Mouse (Mus musculus) intestine, postnatal 0 days (tissue): Measurements from ENCODE around the gene Sult1a1. TPM values are rescaled to one million over a fixed set of nuclear protein-coding genes. Genes with fewer than 3 reads are reported as not detected.
A peak's percentile ranks its signal among the peaks of the same experiment; 100 is the strongest.
"Not testable (repeated sequence)": the region's sequence is repeated elsewhere in the genome, so short reads cannot be mapped to it uniquely, and the experiment has no call there.

Experiments
- ATAC-seq: fragments of 200-750 bp; cut with Nextera tagmentation; 2 replicates; pipeline ENCODE4 v1.8.0; 2017; ENCODE audit warnings: mild to moderate bottlenecking, moderate TSS enrichment, moderate library complexity
- H3K27ac ChIP-seq: fragments of 300-500 bp; sonication (generic); 2 replicates; pipeline ENCODE4 v1.5.1; 2014; ENCODE audit warnings: mild to moderate bottlenecking, low read depth, low read length, moderate library complexity
- H3K27me3 ChIP-seq: fragments of 300-500 bp; sonication (generic); replicated peaks from 2 replicates; pipeline ENCODE4 v1.6.1; 2014; ENCODE audit warnings: low read length, mixed read lengths; ENCODE audit not compliant: control insufficient read depth, insufficient read depth
- H3K36me3 ChIP-seq: fragments of 300-500 bp; sonication (generic); 2 replicates; pipeline ENCODE4 v1.6.1; 2014; ENCODE audit warnings: mild to moderate bottlenecking, moderate library complexity; ENCODE audit not compliant: control insufficient read depth, insufficient read depth
- H3K4me1 ChIP-seq: fragments of 300-500 bp; sonication (generic); replicated peaks from 2 replicates; pipeline ENCODE4 v1.6.1; 2014; ENCODE audit warnings: antibody characterized with exemption, low read length, mixed read lengths; ENCODE audit not compliant: control insufficient read depth, insufficient read depth
- H3K4me2 ChIP-seq: fragments of 300-500 bp; sonication (generic); replicated peaks from 2 replicates; pipeline ENCODE4 v1.6.1; 2014; ENCODE audit warnings: low read depth, mild to moderate bottlenecking, moderate library complexity
- H3K4me3 ChIP-seq: fragments of 300-500 bp; sonication (generic); 2 replicates; pipeline ENCODE4 v1.5.1; 2014; ENCODE audit warnings: low read depth, low read length
- H3K9ac ChIP-seq: fragments of 300-500 bp; sonication (generic); 2 replicates; pipeline ENCODE4 v1.6.1; 2014; ENCODE audit warnings: mild to moderate bottlenecking, low read depth, low read length
- H3K9me3 ChIP-seq: fragments of 300-500 bp; sonication (generic); 2 replicates; pipeline ENCODE4 v1.6.1; 2016; ENCODE audit warnings: mixed run types; ENCODE audit not compliant: control insufficient read depth
- CTCF ChIP-seq: sonication (generic); IDR thresholded peaks from 2 replicates; pipeline ENCODE4 v1.5.1; 2016; ENCODE audit warnings: low read depth, mild to moderate bottlenecking, control low read depth, antibody characterized with exemption, moderate library complexity
- WGBS: fragments of 180-500 bp; shearing (Covaris S2); extraction: QIAGEN DNeasy Blood & Tissue Kit; methylation state at CpG from one replicate; pipeline ENCODE4 v1.1.7; 2014; 5-methylcytosine and 5-hydroxymethylcytosine counted together
- polyA plus RNA-seq: library from polyadenylated mRNA; unstranded; fragments of >200 nt; fragmentation: Nextera tagmentation; extraction: Ambion mirVana; gene quantifications from 2 replicates; pipeline ENCODE4 v1.2.1, GENCODE M21; 2015

The Sult1a1 gene
- polyA plus RNA-seq, 1 experiment from 2014 or later = 6.8 TPM

- Histone ChIP-seq H3K4me2 (no peak overlapping the region), H3K9ac (no peak overlapping the region), H3K27me3 (no peaks in the 10 kb centered on the region), H3K36me3 (peaks cover 20% of the 10 kb centered on the region), H3K4me1 (no peaks in the 10 kb centered on the region), H3K9me3 (no peaks in the 10 kb centered on the region), H3K4me3 (no peak overlapping the region), H3K27ac (no peak overlapping the region)
- ATAC-seq = no peak
- WGBS = 91% methylated on average over 3 of the region's 3 CpGs
- no peak for TF ChIP-seq CTCF
Measured at GRCm38 (mm10) chr7:126690737-126691136, 14.5 kb upstream of the Sult1a1 start.

- TF ChIP-seq CTCF = no peak
- H3K27me3 ChIP-seq = no peaks in the 10 kb centered on the region
- ATAC-seq = no peak
- no peaks in the 10 kb centered on the region for H3K4me1 ChIP-seq
- H3K4me2 ChIP-seq = no peak overlapping the region
- no peaks in the 10 kb centered on the region for H3K9me3 ChIP-seq
- no peak overlapping the region for H3K9ac ChIP-seq
- no peak overlapping the region for H3K4me3 ChIP-seq
- no peak overlapping the region for H3K27ac ChIP-seq
- WGBS = 69% methylated on average over 3 of the region's 3 CpGs
- H3K36me3 ChIP-seq = peaks cover 20% of the 10 kb centered on the region
Measured at GRCm38 (mm10) chr7:126689021-126689420, 12.8 kb upstream of the Sult1a1 start.

GRCm38 (mm10) chr7:126688156-126688555 is 11.9 kb upstream of the Sult1a1 start:
- not testable (repeated sequence) for ATAC-seq, H3K9ac ChIP-seq, H3K4me3 ChIP-seq, H3K4me1 ChIP-seq, H3K27me3 ChIP-seq, H3K9me3 ChIP-seq, H3K4me2 ChIP-seq, H3K27ac ChIP-seq
- WGBS = 62% methylated on average over 4 of the region's 4 CpGs
- H3K36me3 ChIP-seq = peaks cover 20% of the 10 kb centered on the region

GRCm38 (mm10) chr7:126681221-126681620 is 5.0 kb upstream of the Sult1a1 start:
- WGBS = 44% methylated on average over 5 of the region's 5 CpGs
- H3K4me1 ChIP-seq = peaks cover 2% of the 10 kb centered on the region; the same call in 1 of the 2 replicates
- H3K36me3 ChIP-seq = no peaks in the 10 kb centered on the region
- no peaks in the 10 kb centered on the region for H3K9me3 ChIP-seq
- no peak overlapping the region for H3K4me2 ChIP-seq
- TF ChIP-seq CTCF = 0 out of 2 replicates have a peak, but pooled peaks have one; percentile 14
- H3K9ac ChIP-seq = no peak overlapping the region
- peak; percentile 77 for ATAC-seq
- no peak overlapping the region for H3K27ac ChIP-seq
- H3K27me3 ChIP-seq = no peaks in the 10 kb centered on the region
- no peak overlapping the region for H3K4me3 ChIP-seq

GRCm38 (mm10) chr7:126679683-126680082 is 3.5 kb upstream of the Sult1a1 start:
- 89% methylated on average over 5 of the region's 5 CpGs for WGBS
- Histone ChIP-seq H3K27me3 (no peaks in the 10 kb centered on the region), H3K4me3 (no peak overlapping the region), H3K4me2 (no peak overlapping the region), H3K4me1 (peaks cover 2% of the 10 kb centered on the region; the same call in 1 of the 2 replicates), H3K36me3 (no peaks in the 10 kb centered on the region), H3K9ac (no peak overlapping the region), H3K27ac (no peak overlapping the region), H3K9me3 (no peaks in the 10 kb centered on the region)
- no peak for TF ChIP-seq CTCF
- ATAC-seq = no peak

- ATAC-seq = no peak
- H3K9ac ChIP-seq = no peak overlapping the region
Measured at GRCm38 (mm10) chr7:126678545-126679341, 2.5 kb upstream of the Sult1a1 start.

More at GRCm38 (mm10) chr7:126678545-126679341, 2.5 kb upstream of the Sult1a1 start:
- 36% methylated on average over 8 of the region's 8 CpGs for WGBS
- H3K27ac ChIP-seq = no peak overlapping the region
- no peaks in the 10 kb centered on the region for H3K36me3 ChIP-seq
- no peaks in the 10 kb centered on the region for H3K27me3 ChIP-seq
- no peaks in the 10 kb centered on the region for H3K9me3 ChIP-seq
- peaks cover 2% of the 10 kb centered on the region; the same call in 1 of the 2 replicates for H3K4me1 ChIP-seq
- no peak overlapping the region for H3K4me3 ChIP-seq
- no peak overlapping the region for H3K4me2 ChIP-seq
- TF ChIP-seq CTCF = peak; percentile 22; the same call in 1 of the 2 replicates
